Mouse (Mus musculus) thymus, adult 2 months (tissue): ENCODE data around the gene Sfmbt2.

Source experiments
- CTCF ChIP-seq: fragments of 200-500 bp; IDR thresholded peaks from 2 replicates; pipeline ENCODE4 v1.5.1; 2012; ENCODE audit warnings: mild to moderate bottlenecking, control low read depth, low read length, moderate library complexity, borderline replicate concordance; ENCODE audit not compliant: control insufficient read depth, poor library complexity, insufficient read depth; ENCODE audit errors: extremely low read depth
- POLR2A ChIP-seq: fragments of 200-500 bp; IDR thresholded peaks from 2 replicates; pipeline ENCODE4 v1.6.1; 2012; ENCODE audit warnings: mild to moderate bottlenecking, low read length, control low read depth, moderate library complexity; ENCODE audit not compliant: control insufficient read depth, poor library complexity, insufficient read depth; ENCODE audit errors: extremely low read depth

DNA sequence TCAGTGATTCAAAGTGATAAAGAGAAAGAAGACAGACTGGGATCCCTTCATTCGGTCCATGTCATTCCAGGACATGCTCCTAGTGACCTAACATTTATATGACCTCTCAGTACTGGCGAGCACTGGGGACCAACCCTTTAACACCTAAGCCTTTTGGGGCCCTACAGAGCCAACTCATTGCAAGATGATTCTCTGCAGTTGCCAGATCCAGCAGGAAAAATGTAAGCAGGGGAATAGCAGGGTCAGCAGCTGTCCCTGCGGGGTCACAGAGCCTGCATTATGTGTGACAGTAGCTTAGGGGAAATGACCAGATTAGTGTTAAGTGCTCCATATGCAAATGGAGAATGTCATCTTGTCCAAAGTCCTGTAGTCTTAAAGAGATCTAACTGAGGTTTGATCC lies 195.2 kb downstream of the Sfmbt2 start:
- TF ChIP-seq CTCF (no peak), POLR2A (no peak)
